10 mouse cellular contexts compared by ENCODE assay signal in the genomic region with DNA sequence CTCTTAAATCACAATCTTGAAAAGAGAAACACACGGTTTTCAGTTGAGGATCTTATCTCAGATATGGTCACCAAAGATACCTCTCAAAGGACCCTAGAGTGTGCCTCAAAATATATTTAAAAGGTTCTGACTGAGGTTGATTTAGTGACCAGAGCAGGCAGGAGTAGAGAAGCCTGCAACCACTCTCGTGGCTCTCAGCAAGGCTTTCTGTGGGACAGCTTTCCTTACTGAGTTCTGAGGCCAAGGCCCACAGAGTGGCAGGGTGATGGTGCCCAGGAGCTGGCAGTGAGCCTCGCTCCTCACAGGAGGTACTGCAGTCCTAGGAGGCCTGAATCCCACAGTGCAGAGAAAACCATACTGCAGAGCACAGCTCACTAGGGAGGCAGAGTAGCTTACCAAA.
DNase-seq lines count a peak whose midpoint lies in the region; ATAC-seq and TF ChIP-seq lines count a peak whose summit lies in the region.
"Had no signal": no experiment of that assay in that cellular context is flagged by ENCODE, and none has a peak within 500 bp of the region (broad histone marks: within the 10 kb centered on the region; RNA-seq: fewer than 3 reads in every experiment).

No protein-coding gene starts in this region.

- no peak for ATAC-seq in forebrain, embryonic 12.5 days (ENCODE audit: low FRiP score)
- ATAC-seq: Patski had no signal

- no peaks in the 10 kb centered on the region for H3K9me3 ChIP-seq in forebrain, embryonic 12.5 days
- H3K9me3 ChIP-seq in midbrain, embryonic 10.5 days (replicated peaks), result no peaks in the 10 kb centered on the region

- no peak for TF ChIP-seq CTCF in left cerebral cortex, adult 2 months (IDR thresholded peaks at IDR 0.05)

- peak overlapping the region; percentile 95 for H3K9ac ChIP-seq in forebrain, embryonic 12.5 days
- H3K9ac ChIP-seq: liver, embryonic 14.5 days had no signal

- intact Hi-C loops in left cerebral cortex, adult 2 months (cut with DNase I), result no loop called here

- H3K4me1 ChIP-seq in forebrain, embryonic 12.5 days, result peaks cover 20% of the 10 kb centered on the region
- peaks cover 39% of the 10 kb centered on the region for H3K4me1 ChIP-seq in midbrain, embryonic 10.5 days

- no peak for DNase-seq in left cerebral cortex, adult 2 months (ENCODE audit: extremely low spot score in 1 of 2, low spot score in 2 of 2)
- no peak for DNase-seq in left cerebral cortex, adult 18-20 months (ENCODE audit: low spot score in 2 of 2)
- peak; percentile 42 for DNase-seq in midbrain, embryonic 10.5 days (ENCODE audit: low spot score)
- peak; percentile 56 for DNase-seq in retina, embryonic 14.5 days (ENCODE audit: low spot score)
- DNase-seq in Muller cell, postnatal 12 days (ENCODE audit: inconsistent ontology term), result no peak
- no peak for DNase-seq in kidney, postnatal 4 days
- no peak for DNase-seq in natural killer cell, adult 2 months (ENCODE audit: low spot score in 2 of 2)

- no peaks in the 10 kb centered on the region for H3K27me3 ChIP-seq in forebrain, embryonic 12.5 days
- H3K27me3 ChIP-seq in midbrain, embryonic 10.5 days (ENCODE audit: low read depth, poor library complexity, severe bottlenecking), result peaks cover 8% of the 10 kb centered on the region

- peaks cover 9% of the 10 kb centered on the region for H3K36me3 ChIP-seq in forebrain, embryonic 12.5 days (replicated peaks)
- H3K36me3 ChIP-seq in midbrain, embryonic 10.5 days, result peaks cover 34% of the 10 kb centered on the region

- H3K4me3 ChIP-seq in left cerebral cortex, adult 2 months, result peak overlapping the region; percentile 72
- H3K4me3 ChIP-seq in forebrain, embryonic 12.5 days (replicated peaks), result peak overlapping the region; percentile 68
- peak overlapping the region; percentile 91 for H3K4me3 ChIP-seq in midbrain, embryonic 10.5 days

- H3K27ac ChIP-seq in left cerebral cortex, adult 2 months, result peak overlapping the region; percentile 97
- peak overlapping the region; percentile 98 for H3K27ac ChIP-seq in forebrain, embryonic 12.5 days
- peak overlapping the region; percentile 100 for H3K27ac ChIP-seq in midbrain, embryonic 10.5 days (replicated peaks)
- H3K27ac ChIP-seq: liver, embryonic 14.5 days had no signal

- WGBS in forebrain, embryonic 12.5 days, result 36% methylated on average over 3 of the region's 3 CpGs
- WGBS in midbrain, embryonic 10.5 days, result 28% methylated on average over 3 of the region's 3 CpGs

- peak overlapping the region; percentile 86 for H3K4me2 ChIP-seq in forebrain, embryonic 12.5 days

Comparison
In these comparisons a context has a peak if more than half of its experiments do, and no peak if none do; other contexts are left out.
1. DNase-seq: peak in midbrain, embryonic 10.5 days (single experiment) and retina, embryonic 14.5 days (single experiment); none in left cerebral cortex, adult 2 months (0 of 2), left cerebral cortex, adult 18-20 months (0 of 2), Muller cell, postnatal 12 days (single experiment), kidney, postnatal 4 days (0 of 2) and natural killer cell, adult 2 months (0 of 2).
2. Peak in every context shown above with its lines, with median percentiles within 50 percentile points of each other: H3K27ac ChIP-seq and H3K4me3 ChIP-seq.